Mouse (Mus musculus) heart, adult 11 months (tissue): ENCODE measurements at regions not wholly inside any gene's neighbourhood (a gene's known extent, or its start where the extent isn't known, plus 50 kb on each side); places are given as distances from the start of the nearest gene placed in this dataset.
A peak's percentile ranks its signal among the peaks of the same experiment; 100 is the strongest.

Experiments
- DNase-seq: peaks from one replicate; pipeline ENCODE4 v3.0.0; 2022

DNA sequence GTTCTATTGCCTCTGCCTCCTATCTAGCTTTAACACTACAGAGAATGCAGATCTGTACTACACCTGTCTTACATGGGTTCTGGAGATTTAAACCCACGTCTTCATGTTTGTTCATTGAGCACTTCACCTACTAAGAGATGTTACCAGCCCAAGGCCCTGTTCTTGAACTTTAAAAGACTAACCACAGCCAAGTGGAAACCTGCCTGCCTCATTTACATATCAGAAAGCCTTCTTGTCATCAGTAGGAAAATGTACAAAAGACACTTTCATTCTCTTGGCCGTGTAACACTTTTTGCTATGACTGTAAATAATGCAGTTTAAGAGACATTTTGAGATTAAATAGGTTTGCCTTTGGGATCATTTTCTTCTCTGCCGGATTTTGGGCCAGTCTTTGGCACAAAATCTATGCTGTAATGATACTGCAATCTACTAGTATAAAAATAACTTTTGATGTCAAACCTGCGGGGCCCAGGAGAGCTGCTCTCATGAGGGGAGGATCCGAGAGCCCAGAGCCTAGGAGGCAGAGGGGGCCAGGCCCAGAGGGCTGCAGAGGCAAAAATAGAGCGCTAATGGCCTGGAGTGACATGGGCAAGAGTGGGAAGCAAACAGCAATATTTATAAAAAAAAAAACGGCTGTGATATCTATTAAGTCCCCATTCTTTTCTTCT is 318.4 kb upstream of the Myo3a start:
- peak; percentile 92 for DNase-seq

DNA sequence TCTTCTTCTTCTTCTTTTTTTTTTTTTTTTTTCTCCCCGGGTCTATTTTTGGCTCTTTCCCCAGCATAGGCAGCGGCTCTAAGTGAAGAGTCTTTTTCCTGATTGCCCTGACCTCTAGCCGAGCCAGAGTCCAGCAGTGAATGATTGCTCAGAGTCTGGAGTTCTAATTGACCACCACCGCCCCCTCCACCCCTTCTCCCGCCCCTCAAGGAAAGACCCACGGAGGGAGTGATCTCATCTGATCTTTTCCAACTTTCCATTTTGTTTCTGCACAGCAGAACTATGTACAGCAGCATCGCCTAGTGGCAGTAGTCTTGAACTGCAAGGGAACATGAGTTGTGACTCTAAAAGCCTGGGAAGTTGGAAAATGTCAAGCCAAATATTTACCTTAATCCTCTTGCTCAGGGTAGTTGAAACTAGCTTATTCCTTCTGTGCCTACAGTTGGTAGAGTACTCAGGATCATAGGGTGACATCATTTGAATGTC is 317.8 kb upstream of the Myo3a start:
- peak; percentile 92 for DNase-seq

DNA sequence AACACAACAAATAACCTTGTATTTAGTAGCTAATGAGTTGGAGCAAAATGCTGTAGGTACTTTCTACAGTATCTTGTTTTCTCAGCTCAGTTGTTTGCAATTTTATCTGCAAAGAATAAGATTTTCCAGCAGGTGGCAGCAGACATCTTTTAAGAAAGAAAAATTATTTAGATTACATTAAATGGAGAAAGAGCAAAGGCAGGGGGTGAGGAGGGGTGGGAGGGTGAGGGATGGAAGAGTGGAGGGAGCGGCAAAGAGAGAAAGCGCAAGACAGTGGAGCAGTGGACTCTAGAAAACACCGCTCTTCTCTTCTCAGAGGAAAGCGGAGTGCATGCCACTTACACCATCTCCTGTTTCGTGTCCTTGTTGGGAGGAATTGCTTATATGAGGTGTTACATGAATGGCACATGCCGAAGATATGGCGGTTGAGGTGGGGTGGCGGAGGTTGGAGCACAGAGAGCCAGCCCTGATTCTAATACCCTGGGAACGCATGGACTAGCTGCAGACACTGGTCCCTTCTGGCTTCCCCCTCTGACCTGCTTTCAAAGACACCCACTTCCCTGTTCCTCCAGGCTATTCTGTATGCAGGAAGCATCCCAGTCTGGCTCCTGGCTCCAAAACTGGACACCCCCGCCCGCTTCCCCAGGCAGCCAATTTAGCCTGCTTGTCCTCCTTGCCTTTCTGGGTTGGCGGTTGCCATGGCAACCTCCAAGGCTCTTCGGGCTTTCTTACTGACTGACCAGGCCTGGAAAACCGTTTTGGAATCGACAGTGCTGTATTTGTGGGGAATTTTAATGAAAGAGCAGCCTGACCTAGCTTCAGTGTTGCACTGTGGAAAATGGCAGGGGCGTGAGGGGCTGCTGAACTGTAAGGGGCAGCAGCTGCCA is 309.3 kb upstream of the Myo3a start:
- peak; percentile 94 for DNase-seq

DNA sequence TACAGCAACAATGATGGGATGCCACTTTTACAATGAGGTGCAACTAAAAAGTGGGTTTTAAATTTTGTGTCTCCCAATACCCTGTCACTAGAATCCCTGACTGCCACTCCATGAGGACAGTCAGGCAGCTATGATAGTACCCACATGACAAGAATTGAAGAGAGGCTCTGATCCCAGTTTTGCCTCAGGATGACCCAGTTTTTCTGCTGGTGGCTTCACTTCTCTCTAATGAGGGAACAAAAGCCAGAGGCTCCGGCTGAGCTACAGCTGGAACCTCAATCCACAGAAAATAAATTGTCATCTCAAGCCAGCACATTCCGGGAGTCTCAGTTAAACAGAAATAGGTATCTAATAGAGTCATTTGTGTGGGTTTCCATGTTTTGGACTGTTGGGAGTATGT is 308.2 kb upstream of the Myo3a start:
- DNase-seq = no peak

DNA sequence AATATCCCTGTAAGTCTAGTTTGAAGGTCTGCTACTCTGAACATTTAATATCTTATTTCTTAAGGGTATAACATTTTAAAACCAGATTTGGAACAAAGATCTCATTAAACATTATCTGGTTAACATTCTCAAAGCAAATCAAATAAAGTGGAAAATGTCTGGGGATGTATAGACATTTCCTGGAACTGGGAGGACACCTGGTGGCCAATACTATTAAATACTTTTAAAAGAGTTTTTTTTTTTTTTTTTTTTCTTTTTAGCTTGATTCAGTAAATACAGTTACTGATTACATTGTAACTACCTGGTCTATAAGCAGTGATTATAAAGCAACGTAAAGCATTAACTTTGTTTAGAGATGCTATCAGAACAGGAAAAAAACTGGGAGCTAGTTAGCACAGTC is 299.6 kb upstream of the Myo3a start:
- DNase-seq = no peak

DNA sequence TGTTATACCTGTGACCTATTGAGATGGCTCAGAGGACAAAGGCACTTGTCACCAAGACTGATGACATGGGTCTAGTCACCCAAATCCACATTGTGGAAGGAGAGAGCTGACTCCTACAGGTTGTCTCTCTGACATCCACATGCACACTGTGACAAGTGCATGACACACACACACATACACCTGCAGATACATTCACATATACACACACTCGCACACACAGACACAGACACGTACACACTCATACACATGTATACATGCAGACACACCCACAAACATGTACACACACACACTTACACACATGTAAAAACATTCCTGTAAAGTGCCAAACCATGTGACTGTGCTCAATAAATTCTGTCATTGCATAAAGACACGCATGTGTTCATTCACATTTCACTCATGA is 287.3 kb upstream of the Myo3a start:
- peak; percentile 73 for DNase-seq

DNA sequence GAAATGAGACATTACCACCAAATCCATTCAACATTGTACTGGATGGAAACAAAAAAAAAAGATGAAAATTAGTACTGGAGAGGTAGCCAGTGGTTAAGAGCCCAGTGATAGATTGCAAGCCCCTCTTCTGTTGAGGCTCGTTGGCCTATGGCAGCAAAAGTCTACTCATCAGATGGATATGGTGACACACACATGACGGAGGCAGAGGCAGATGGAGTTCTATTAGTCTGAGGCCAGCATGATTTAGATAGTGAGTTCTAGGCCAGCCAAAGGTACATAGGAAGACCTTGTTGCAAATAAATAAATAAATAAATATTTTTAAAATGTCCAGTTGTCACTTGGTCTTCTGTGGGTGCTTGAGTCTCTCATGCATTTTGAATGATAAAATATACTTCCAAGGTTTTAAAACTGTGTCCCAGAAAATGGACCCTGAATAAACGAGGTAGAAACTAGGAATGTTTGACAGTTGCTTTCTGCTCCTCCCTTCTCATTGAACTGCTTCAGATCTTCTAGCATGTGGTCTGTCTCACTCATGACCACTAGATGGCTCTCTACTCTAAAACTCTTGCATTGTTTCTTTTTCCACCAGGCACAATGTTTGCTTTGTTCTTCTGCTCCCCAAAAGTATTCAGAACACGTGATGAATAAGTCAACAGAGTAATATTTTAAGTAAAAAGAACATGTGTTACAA is 286.4 kb upstream of the Myo3a start:
- DNase-seq = peak; percentile 64

DNA sequence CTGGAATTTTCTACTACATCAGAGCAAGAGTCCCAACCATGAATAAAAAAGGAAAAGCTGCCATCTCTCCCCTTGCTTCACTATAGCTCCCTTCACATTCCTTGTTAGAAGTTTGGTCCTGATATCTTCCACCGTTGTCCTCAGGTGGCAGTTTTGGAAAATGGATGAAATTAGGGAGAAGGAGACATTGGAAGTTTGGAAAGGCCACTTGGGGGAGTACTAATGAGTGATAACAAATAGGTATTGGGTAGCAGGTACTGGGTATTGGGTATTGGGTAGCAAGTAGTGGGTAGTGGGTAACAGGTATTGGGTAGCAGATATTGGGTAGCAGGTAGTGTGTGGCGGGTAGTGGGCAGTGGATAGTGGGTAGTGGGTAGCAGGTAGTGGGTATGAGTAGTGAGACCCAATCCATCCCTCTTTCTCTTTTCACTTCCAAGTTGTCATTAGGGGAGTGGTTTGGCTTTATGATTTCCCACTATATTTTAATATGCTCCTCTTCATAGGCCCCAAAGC is 285.8 kb upstream of the Myo3a start:
- no peak for DNase-seq

DNA sequence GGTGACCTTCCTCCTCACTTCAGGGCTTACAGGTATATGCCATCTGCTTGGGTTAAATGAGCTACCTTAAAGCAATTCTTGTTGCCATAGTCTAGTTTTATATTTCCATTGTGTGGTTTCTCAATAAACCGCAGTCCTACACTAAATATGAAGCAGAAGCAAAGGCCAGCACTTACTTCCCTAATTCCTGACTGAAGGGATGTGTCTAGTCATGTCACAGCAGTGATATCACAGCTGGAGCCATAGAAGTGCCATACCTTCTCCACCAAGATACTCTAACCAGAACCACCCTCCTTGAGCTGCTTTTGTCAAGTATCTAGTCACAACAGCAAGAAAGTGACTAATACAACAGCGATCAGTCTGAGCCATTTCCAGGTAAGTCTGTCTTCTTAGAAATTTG is 283.6 kb upstream of the Myo3a start:
- no peak for DNase-seq

DNA sequence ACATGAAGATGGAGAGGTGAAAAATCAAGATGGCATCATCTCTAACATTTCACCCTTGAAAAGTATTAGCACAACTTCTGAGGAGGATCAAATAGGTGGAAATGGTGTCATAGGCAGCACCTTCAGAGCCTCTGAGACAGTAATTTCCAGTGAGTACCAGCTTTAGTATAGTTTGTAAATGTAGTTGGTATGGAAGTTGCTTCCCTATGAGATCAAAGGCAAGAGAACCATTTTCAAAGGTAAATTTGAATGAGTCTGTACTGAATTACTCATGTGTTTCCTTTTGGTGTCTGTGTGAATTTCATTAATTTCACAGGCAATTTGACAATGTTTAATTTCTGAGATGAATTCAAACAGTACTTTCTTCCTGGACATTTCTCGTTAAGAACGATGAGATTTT is 280.8 kb upstream of the Myo3a start:
- no peak for DNase-seq

DNA sequence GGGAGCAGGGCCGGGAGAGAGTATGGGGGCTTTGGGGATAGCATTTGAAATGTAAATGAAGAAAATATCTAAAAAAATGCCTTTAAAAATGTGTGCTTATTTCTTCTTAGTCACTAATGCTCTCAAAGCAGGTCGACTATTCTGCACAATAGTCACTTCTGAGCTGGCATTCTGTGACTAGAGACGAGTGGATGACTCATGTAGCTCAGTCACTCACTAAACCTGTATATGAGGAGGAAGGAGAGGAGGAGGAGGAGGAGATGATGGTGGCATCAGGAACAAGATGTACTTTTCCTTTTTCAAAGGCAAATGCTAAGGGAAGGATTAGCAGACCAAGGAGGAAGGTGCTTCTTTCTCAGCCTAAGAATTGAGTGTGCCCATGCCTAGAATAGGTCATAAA is 276.0 kb upstream of the Myo3a start:
- DNase-seq = no peak

DNA sequence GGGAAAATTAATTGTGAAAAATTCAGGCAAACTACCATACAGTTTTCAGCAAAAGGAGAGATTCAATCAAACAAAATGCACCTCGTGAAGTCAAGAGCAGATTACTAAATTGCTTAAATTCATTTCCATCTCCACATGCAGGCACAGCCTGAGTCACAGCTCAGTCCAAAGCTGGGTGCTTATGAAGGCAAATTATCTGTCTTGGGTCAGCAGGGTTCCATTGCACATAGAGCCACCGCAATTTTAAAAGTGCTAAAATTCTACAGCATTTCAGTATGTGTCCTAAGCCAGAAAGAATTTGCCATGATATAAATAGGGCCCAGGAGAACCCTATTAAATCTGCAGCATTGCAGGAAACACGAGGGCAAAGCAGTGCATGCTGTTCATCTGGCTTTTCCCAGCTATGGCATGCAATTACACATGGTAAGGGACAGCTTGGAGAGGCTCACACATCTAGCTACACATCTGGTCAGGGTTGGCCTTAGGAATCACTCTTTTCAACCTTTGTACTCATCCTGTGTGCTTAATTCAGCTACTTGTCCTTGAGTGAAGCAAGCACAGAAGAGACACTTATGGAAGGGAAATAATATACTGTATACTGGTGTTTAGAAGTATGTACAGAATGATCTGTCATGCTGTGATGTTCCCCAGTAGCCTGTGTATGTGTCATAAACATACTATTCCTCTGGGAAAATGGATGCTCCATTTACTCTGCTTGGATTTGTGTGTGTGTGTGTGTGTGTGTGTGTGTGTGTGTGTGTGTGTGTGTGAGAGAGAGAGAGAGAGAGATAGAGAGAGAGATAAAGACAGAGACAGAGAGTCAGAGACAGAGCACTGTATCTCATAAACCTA is 271.0 kb upstream of the Myo3a start:
- DNase-seq = no peak

DNA sequence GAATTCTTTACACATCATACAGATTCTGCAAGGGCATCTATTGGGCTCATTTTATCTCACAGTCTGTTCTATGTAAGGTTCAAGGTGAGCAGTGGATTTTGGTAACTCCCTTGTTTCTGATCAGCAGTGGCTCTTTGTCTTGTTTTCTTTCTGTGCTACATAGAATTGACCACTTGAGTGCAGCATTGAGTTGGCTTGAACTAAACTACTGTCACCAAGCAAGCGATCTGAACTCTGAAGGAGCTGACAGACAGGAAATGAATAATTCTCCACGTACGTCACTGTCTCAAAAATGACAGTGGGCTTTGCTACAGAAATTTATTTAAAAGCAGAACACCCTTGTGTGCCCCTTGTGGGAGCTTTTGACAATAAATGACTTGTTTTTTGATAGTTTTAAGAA is 268.9 kb upstream of the Myo3a start:
- peak; percentile 48 for DNase-seq

DNA sequence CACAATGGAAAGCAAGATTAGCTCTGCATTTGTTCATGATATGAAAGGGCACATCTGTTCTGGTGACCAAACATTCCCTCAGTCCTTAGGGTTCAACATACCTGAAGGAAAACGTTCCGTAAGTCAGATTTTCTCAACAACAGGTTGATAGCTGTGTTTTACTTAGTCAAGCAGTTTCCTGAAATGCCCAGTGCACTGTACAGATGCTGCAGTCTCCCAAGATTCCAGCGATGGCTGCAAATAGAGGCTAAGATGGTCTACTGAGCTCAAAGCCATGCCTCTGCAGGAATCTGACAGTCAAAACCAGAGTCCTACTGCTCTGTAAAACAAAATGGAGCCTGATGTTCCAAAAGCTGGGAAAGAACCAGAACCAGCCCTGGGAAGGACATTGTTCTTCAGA is 268.5 kb upstream of the Myo3a start:
- peak; percentile 16 for DNase-seq

DNA sequence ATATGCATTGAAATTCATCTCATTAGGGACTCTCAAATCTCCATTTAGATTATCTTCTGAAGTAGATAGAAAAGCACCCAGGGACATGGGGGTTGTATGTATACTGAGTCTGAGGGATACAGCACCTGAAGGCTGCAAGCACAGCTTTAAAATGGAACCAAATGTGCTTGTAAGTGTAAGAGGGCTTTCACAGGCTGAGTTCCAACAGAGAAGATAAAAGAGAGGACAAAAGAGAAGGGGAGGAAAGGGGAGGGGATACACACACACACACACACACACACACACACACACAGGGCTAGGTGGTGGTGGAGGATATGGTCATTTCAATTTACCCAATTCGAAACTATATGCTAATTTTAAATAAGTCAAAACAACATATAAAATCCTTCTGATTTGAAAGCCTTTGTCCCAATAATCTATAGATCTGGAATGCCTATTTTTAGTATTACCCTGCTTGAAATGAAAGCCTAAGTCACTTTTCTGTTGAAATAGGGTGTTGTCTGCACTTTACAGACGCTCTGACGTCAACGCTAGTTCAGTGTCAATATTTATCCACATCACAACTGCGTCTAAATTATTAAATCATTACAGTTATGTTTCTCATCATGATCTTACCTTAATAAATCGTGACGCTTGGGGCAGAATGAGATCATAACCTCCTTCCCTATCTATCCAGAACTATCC is 263.8 kb upstream of the Myo3a start:
- no peak for DNase-seq

DNA sequence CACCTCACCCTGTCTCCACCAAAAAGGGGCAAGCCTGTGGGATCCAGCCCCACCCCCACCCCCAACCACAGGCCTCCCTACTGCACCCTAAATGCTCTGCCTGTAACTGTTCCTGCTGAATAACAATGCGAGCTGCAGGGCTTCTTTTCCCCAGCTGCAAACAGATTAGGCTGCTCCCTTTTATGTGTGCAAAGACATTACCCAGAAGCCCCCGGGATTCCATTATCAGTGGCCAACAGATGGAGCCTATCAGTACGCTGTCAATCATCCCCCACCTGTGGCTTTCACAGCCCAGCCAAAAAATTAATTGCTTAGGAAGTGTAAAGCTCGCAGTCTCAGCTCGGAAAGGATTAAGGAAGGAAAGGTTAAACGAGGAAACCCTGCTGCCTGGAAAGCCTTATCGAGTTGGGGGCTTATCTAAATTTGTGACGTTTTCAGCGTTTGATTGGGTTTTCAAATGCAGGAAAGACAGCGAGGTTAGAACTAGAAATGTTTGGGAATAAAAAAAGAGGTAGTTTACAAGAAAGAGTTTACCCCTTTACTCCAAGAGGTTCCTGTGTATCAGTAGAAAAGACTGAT is 263.2 kb upstream of the Myo3a start:
- peak; percentile 70 for DNase-seq

DNA sequence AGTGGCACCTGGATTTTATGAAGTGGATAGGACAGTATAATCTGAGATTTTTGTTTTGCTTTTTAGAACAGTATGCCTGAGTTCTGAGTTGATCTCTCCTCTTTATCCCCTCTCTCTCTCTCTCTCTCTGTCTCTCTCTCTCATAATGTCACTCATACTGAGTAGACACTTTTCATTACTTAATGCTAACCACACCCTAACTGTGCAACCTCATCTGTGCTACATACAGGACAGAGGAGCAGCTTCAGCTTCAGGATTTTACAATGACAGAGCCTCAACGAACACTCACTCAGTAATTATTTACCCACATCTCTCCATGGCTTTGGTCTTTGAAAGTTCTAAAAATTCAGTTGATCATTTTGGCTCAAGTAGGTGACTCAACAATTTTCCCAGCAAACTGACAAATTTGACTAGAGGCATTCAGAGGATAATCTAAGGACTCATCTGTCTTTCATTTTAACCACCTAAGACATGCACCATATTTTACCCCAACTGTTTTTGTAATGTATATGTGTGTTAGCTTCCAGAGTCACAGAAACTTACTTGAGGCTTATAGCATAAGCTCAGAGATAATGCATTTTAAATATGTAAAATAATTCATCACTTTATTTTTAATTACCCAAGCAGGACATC is 256.4 kb upstream of the Myo3a start:
- no peak for DNase-seq

DNA sequence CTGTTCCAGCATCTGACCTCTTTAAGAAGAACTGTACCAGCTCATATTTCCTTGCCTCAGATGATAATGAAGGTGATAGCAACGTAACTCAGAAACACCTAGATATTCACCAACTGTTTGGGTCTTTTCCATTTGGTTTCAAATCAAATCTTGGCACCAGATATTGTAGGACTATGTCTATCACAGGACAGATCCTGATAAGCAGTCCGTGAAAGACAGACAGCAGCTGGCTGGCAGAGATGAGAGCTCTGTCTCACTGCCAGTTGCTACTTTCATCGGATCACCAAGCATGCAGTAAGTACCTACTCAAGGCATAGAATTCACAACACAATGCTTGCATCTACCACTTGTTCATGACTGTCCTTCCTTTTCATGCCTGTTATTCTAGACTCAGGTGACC is 252.7 kb upstream of the Myo3a start:
- no peak for DNase-seq

DNA sequence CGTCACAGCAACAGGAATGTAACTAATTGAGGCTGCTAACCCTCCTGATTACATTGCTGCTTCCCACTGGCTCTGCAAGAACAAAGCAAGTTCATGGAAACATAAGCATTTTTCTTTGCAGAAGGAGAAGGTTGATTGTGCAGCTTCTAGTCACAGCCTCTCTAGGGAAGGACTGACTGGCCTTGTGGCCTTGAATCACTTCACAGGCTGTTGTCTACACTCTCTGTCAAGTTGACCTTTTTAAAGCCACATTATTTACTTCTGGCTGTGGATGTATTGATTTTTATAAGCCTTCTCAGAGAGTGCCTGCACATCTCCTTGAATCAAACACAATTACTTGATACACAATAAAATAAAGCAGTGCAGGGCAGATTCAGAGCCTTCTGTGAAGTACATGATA is 251.8 kb upstream of the Myo3a start:
- no peak for DNase-seq

DNA sequence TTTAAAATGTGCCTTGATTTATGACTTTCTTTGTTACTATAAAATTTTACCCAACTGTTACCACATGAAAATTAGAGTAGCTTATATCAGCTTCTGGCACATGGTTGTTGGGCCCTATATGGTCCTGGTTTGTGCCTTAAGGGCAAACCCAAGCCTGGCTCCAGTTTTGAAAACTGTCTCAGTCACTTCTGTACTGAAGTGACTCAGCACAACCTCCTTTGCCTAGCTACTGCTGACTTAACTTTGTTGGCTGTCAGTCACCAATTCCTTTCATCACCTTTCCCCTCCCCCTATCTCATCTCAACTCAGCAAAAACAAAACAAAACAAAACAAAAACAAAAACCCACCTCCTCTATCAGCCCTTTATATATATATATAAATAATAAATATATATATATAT is 251.0 kb upstream of the Myo3a start:
- DNase-seq = peak; percentile 58

DNA sequence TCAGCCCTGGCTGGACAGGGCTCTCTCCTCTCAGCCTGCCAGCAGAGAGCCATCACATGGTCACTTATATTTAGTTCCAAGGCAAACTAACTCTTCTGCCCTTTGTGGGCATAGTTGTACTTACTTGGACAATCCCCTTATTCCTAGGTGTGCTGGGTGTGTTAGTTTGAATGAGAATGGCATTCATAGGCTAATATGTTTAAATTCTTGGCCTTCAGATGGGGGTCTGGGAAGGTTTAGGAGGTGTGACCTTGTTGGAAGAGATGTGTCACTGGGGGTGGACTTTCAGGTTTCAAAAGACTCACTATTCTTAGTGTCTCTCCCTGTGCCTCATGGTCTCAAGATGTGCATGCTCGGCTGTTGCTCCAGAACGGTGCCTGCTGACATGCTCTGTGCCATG is 250.5 kb upstream of the Myo3a start:
- peak; percentile 82 for DNase-seq
